Mouse (Mus musculus) cortical plate, adult 2 months (tissue): Measurements from ENCODE around the gene Msi2. TPM values are rescaled to one million over a fixed set of nuclear protein-coding genes. Genes with fewer than 3 reads are reported as not detected.

Experiments used
- H3K27ac ChIP-seq: fragments of 200-500 bp; 2 replicates; pipeline ENCODE4 v1.5.1; 2012; ENCODE audit warnings: low read length, control low read depth, inconsistent platforms; ENCODE audit not compliant: insufficient read depth
- H3K4me1 ChIP-seq: fragments of 200-500 bp; 2 replicates; pipeline ENCODE4 v1.6.1; 2011; ENCODE audit warnings: low read length; ENCODE audit not compliant: control insufficient read depth, insufficient read depth
- H3K4me3 ChIP-seq: fragments of 200-500 bp; 2 replicates; pipeline ENCODE4 v1.5.1; 2011; ENCODE audit warnings: mild to moderate bottlenecking, low read length, control low read depth; ENCODE audit not compliant: insufficient read depth
- CTCF ChIP-seq: fragments of 200-500 bp; IDR thresholded peaks from 2 replicates; pipeline ENCODE4 v1.5.1; 2011; ENCODE audit warnings: mild to moderate bottlenecking, control low read depth, low read length; ENCODE audit not compliant: insufficient read depth; ENCODE audit errors: extremely low read depth
- POLR2A ChIP-seq: fragments of 200-500 bp; IDR thresholded peaks from 2 replicates; pipeline ENCODE4 v1.6.1; 2011; ENCODE audit warnings: mild to moderate bottlenecking, low read length, control low read depth; ENCODE audit not compliant: insufficient read depth; ENCODE audit errors: extremely low read depth
- polyA plus RNA-seq: library from polyadenylated mRNA; depleted of rRNA; stranded (reverse); fragments of >200 nt; gene quantifications from 2 replicates; pipeline ENCODE4 v1.2.3, GENCODE M21; 2012

Msi2 gene
- polyA plus RNA-seq, 1 experiment = 57.5 TPM

DNA sequence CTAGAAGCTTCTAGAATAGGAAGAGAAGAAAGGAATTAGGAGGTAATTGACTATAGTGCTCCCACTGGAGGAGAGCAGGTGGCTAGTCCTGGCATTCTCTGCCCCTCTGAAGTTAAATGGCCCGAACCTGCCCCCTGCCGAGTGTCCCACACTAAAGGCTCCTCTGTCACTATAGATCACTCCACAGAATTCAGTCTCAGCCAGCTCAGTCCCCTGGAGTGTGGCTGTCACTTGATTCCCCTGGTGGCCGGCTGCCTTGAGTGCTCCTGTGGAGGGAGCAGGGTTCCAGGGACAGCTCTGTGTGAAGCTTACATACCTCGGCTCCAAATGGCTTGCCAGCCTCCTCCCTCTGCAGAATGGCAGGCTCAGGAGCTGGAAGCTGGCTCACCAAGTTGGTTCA lies 391.3 kb downstream of the Msi2 start:
- H3K4me1 ChIP-seq = no peaks in the 10 kb centered on the region
- H3K27ac ChIP-seq = no peak overlapping the region
- TF ChIP-seq POLR2A (no peak), CTCF (no peak)
- no peak overlapping the region for H3K4me3 ChIP-seq

- no peaks in the 10 kb centered on the region for H3K4me1 ChIP-seq
- TF ChIP-seq CTCF (no peak), POLR2A (no peak)
- no peak overlapping the region for H3K4me3 ChIP-seq
- no peak overlapping the region for H3K27ac ChIP-seq
These were observed 399.5 kb downstream of the Msi2 start for GRCm38 (mm10) chr11:88318850-88319249.

GRCm38 (mm10) chr11:88315393-88315792 lies 402.9 kb downstream of the Msi2 start:
- TF ChIP-seq POLR2A = no peak
- no peak for TF ChIP-seq CTCF
- H3K4me1 ChIP-seq = no peaks in the 10 kb centered on the region
- no peak overlapping the region for H3K27ac ChIP-seq
- H3K4me3 ChIP-seq = no peak overlapping the region

- TF ChIP-seq CTCF = no peak
- no peak for TF ChIP-seq POLR2A
- Histone ChIP-seq H3K27ac (no peak overlapping the region), H3K4me3 (no peak overlapping the region), H3K4me1 (no peaks in the 10 kb centered on the region)
These were observed 403.8 kb downstream of the Msi2 start for GRCm38 (mm10) chr11:88314471-88314870.

- H3K27ac ChIP-seq = no peak overlapping the region
- no peaks in the 10 kb centered on the region for H3K4me1 ChIP-seq
- TF ChIP-seq POLR2A (no peak), CTCF (no peak)
- no peak overlapping the region for H3K4me3 ChIP-seq
These were observed 404.8 kb downstream of the Msi2 start for GRCm38 (mm10) chr11:88313512-88313911.

- Histone ChIP-seq H3K4me1 (no peaks in the 10 kb centered on the region), H3K27ac (no peak overlapping the region), H3K4me3 (no peak overlapping the region)
- TF ChIP-seq POLR2A = no peak
- no peak for TF ChIP-seq CTCF
These were observed 406.7 kb downstream of the Msi2 start for GRCm38 (mm10) chr11:88311606-88312005.

GRCm38 (mm10) chr11:88310773-88311172 lies 407.5 kb downstream of the Msi2 start:
- Histone ChIP-seq H3K4me3 (no peak overlapping the region), H3K27ac (no peak overlapping the region), H3K4me1 (no peaks in the 10 kb centered on the region)
- no peak for TF ChIP-seq CTCF
- no peak for TF ChIP-seq POLR2A

- no peaks in the 10 kb centered on the region for H3K4me1 ChIP-seq
- no peak for TF ChIP-seq CTCF
- TF ChIP-seq POLR2A = no peak
- no peak overlapping the region for H3K4me3 ChIP-seq
- H3K27ac ChIP-seq = no peak overlapping the region
These were observed 409.1 kb downstream of the Msi2 start for GRCm38 (mm10) chr11:88309059-88309700.

DNA sequence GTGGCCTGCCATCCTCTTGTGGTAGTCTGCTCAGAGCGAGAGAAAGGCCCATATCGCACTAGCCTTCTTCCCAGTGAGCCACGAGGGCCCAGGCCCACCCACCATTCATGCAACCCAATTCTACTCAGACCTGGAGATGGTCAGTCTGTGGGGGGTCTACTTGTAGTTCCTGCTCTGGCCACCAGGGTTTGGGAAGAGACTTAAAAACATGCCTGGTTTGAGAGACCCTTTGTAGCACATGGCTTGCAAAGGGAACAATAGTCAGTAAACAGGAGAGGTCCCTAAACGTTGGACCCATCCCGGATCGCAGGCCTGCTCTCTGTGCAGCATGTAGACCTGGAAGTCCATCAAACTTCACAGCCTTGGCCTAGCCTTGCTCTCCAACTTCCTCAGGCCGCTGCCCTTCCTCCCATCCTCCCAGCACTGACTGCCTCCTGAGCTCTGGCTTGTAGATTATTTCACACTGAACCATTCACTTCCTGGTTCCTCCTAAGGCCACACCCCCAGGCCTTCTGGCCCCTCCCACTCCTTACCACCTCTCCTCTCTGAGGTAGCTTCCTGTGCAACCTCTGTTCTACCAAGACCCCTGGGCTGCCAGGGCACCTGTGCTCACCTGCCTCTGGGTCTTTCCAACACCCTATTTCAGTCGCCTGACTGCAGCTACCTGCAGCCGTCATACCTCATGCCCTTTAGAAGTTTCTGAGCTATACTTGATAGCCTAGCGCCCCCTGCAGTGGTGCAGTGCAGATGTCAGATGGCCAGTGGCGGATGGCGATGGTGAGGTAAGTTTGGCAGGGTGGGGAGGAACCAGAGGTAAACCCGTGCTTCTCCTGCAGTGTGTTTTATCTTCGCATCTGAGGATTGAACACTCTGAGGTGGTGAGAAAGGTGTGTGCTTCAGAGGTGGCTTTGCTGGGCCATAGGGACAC lies 410.4 kb downstream of the Msi2 start:
- TF ChIP-seq POLR2A = no peak
- TF ChIP-seq CTCF = no peak
- no peak overlapping the region for H3K27ac ChIP-seq
- H3K4me3 ChIP-seq = no peak overlapping the region
- no peaks in the 10 kb centered on the region for H3K4me1 ChIP-seq

DNA sequence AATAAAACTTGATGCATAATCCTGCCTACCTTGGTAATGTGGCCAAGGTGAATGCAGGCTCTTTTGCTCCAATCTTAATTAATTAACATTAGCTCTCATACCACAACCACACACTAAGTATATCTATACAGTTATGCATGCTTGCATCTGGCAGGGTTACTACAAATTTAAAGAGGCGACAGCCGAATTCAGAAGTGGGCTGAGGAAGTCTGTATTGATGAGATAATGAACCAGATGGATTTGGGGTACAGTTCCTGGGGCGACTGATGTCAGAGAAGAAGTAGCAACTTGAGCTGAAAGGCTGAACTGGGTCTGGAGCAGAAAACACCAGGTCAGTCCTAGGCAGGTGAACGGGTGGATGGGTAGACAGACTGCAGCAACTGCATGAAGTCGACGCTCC lies 412.6 kb downstream of the Msi2 start:
- Histone ChIP-seq H3K4me3 (no peak overlapping the region), H3K27ac (no peak overlapping the region), H3K4me1 (no peaks in the 10 kb centered on the region)
- TF ChIP-seq POLR2A = no peak
